Mouse (Mus musculus) thymus, adult 2 months (tissue): ENCODE measurements at regions not wholly inside any gene's neighbourhood (a gene's known extent, or its start where the extent isn't known, plus 50 kb on each side); places are given as distances from the start of the nearest gene placed in this dataset.

Experiments used
- CTCF ChIP-seq: fragments of 200-500 bp; IDR thresholded peaks from 2 replicates; pipeline ENCODE4 v1.5.1; 2012; ENCODE audit warnings: mild to moderate bottlenecking, control low read depth, low read length, moderate library complexity, borderline replicate concordance; ENCODE audit not compliant: control insufficient read depth, poor library complexity, insufficient read depth; ENCODE audit errors: extremely low read depth
- POLR2A ChIP-seq: fragments of 200-500 bp; IDR thresholded peaks from 2 replicates; pipeline ENCODE4 v1.6.1; 2012; ENCODE audit warnings: mild to moderate bottlenecking, low read length, control low read depth, moderate library complexity; ENCODE audit not compliant: control insufficient read depth, poor library complexity, insufficient read depth; ENCODE audit errors: extremely low read depth

- no peak for TF ChIP-seq POLR2A
- no peak for TF ChIP-seq CTCF
Measured at GRCm38 (mm10) chr6:147700629-147701028, 225.0 kb downstream of the Ccdc91 start.
